Mouse (Mus musculus) left cerebral cortex, postnatal 4 days (tissue): ENCODE measurements around the gene 2010300C02Rik. TPM values are rescaled to one million over a fixed set of nuclear protein-coding genes. Genes with fewer than 3 reads are reported as not detected.
"Not testable (repeated sequence)": the region's sequence is repeated elsewhere in the genome, so short reads cannot be mapped to it uniquely, and the experiment has no call there.

ENCODE experiments used
- DNase-seq: peaks from one replicate; pipeline ENCODE4 v3.0.0-alpha.2; 2022
- intact Hi-C: fragments of 180-260 bp; cut with DNase I; formaldehyde crosslinking; loops from one replicate; pipeline ENCODE4 v1.15.1; 2025
- total RNA-seq, 2 experiments: library from RNA; stranded (reverse); gene quantifications; 2 replicates each; pipeline ENCODE4 v1.2.3; 2021

Gene 2010300C02Rik
- total RNA-seq, 2 experiments from 2014 or later = 24.8 to 30.1 TPM

- DNase-seq = no peak
- intact Hi-C loops = loop anchor here (10.0 kb wide), 2 partner anchors 898 to 1272 kb away; no protein-coding TSS in a partner anchor
Observed at GRCm38 (mm10) chr1:37632425-37632824, 87.5 kb downstream of the 2010300C02Rik start.

GRCm38 (mm10) chr1:37631456-37631855 is 88.4 kb downstream of the 2010300C02Rik start:
- intact Hi-C loops = loop anchor here (10.0 kb wide), 2 partner anchors 897 to 1273 kb away; no protein-coding TSS in a partner anchor

DNA sequence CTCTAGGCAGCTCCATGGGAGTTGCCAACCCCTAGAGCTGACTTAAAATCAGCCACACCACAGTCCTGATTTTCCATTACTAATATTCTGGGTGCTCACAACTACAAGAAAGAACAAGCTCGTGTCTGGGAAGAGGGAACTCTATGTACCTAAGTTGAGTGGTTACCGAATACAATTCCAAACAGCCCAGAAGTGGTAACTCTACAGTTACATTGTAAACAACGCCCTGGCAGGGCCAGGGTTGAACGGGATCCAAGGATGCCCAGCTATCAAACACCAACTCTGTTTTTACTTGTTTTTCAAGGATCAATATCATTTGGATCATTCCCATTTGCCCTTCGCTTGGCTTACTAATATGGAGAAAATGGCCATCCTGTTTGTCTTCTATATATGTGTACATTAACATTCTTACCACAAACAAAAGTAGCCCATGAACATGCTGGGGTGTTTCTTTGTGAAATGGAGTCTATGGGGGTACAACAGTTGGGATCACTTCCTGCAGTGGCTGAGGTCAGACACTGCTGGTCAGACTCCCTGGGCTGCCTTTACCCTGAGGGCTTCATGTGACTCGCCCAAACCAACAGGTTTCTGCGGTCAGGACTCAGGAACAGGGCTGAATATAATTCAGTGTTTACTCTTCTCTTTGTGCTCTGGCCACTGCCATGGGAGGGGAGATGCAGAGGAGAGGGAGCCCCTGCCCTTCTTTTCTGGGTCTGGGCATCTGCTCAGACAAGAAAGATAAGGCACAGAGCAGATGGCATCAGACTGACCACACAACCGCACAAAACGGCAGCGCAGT is 89.3 kb downstream of the 2010300C02Rik start:
- intact Hi-C loops = loop anchor here (10.0 kb wide), 2 partner anchors 896 to 1274 kb away; no protein-coding TSS in a partner anchor
- no peak for DNase-seq

More at GRCm38 (mm10) chr1:37631456-37631855, 88.4 kb downstream of the 2010300C02Rik start:
- no peak for DNase-seq

GRCm38 (mm10) chr1:37629876-37630275 is 90.0 kb downstream of the 2010300C02Rik start:
- intact Hi-C loops = loop anchor here (10.0 kb wide), 2 partner anchors 895 to 1275 kb away; no protein-coding TSS in a partner anchor
- DNase-seq = no peak

DNA sequence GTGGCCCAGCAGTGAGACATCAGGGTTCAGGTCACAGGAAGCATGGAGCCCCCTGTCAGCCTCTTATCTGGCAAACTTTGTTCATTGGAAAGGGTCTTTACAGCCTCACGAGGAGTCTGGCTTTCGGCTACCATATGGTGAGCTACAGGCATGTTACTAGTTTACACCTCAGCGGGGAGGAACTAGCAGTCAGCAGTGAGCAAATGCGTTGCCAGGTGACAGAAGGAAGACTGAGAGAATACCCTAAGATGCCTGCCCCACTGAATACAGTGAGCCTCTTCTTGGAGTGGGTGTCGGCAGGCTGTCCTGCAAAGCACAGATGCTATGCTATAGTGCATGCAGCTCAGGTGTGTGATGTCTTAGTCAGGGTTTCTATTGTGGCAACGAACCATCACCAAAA is 91.1 kb downstream of the 2010300C02Rik start:
- peak; percentile 46 for DNase-seq
- intact Hi-C loops = no loop called here

- intact Hi-C loops = no loop called here
- DNase-seq = no peak
Observed at GRCm38 (mm10) chr1:37624185-37624584, 95.7 kb downstream of the 2010300C02Rik start.

GRCm38 (mm10) chr1:37622049-37622448 is 97.8 kb downstream of the 2010300C02Rik start:
- no peak for DNase-seq
- intact Hi-C loops = no loop called here

DNA sequence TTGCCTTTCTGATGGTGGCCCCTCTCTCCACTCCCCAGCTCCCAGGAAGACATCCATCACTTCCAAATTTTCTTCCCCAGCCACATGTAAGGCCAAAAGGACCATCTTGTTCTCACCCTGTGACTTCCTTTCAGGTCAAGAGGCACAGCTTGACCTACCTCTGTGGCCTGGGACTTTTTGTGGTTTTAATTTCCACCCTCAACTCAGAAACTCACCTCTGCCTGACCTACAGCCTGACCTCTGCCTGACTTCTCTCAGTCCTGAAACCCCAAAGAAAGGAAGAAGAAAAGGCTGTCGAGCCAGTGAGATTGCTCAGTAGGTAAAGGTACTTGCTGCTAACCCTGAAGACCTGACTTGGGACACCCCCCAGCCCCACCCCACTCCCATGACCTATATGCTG is 100.3 kb downstream of the 2010300C02Rik start:
- intact Hi-C loops = no loop called here
- DNase-seq = no peak

- intact Hi-C loops = no loop called here
- DNase-seq = no peak
Observed at GRCm38 (mm10) chr1:37617047-37617446, 102.8 kb downstream of the 2010300C02Rik start.

GRCm38 (mm10) chr1:37616569-37616968 is 103.3 kb downstream of the 2010300C02Rik start:
- no peak for DNase-seq
- intact Hi-C loops = no loop called here

- intact Hi-C loops = no loop called here
- no peak for DNase-seq
Observed at GRCm38 (mm10) chr1:37615290-37616040, 104.4 kb downstream of the 2010300C02Rik start.

- no peak for DNase-seq
- intact Hi-C loops = no loop called here
Observed at GRCm38 (mm10) chr1:37614836-37615235, 105.0 kb downstream of the 2010300C02Rik start.

DNA sequence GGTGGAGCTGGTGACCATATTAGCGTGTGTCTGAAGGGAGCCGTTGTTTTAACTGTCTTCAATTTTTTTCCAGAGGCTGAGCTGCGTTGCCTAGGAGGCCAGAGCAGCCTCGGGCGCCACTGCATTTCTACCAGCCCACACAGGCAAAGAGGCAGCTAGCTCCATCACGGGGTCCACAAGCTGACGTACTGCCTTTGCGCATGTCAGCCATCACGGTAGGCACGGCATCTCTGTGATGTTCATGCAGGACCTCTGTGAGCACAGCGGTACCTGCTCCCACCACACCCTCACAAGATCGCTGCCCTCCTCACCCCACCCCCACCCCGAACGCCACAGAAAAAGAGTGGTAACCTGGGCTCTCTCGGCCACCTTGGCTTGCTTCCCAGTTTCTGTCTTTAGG is 105.8 kb downstream of the 2010300C02Rik start:
- intact Hi-C loops = no loop called here
- no peak for DNase-seq

- DNase-seq = no peak
- intact Hi-C loops = no loop called here
Observed at GRCm38 (mm10) chr1:37611032-37611431, 108.9 kb downstream of the 2010300C02Rik start.

GRCm38 (mm10) chr1:37610242-37610641 is 109.6 kb downstream of the 2010300C02Rik start:
- intact Hi-C loops = no loop called here
- DNase-seq = no peak

DNA sequence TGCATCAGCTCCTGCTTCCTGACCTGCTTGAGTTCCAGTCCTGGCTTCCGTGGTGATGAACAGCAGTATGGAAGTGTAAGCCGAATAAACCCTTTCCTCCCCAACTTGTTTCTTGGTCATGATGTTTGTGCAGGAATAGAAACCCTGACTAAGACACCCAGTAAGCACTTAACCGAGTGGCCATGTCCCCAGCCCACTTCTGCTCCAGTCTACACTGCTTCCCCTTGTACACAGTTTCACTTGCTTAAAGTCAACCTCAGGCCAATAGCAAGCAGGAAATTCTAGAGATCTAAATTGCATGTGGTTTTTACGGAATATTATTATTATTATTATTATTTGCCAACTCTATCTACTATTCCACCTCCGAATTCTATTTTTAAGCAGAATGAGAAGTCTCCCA is 114.2 kb downstream of the 2010300C02Rik start:
- DNase-seq, intact Hi-C loops: not testable (repeated sequence)

- intact Hi-C loops = no loop called here
- no peak for DNase-seq
Observed at GRCm38 (mm10) chr1:37603206-37603605, 116.7 kb downstream of the 2010300C02Rik start.

DNA sequence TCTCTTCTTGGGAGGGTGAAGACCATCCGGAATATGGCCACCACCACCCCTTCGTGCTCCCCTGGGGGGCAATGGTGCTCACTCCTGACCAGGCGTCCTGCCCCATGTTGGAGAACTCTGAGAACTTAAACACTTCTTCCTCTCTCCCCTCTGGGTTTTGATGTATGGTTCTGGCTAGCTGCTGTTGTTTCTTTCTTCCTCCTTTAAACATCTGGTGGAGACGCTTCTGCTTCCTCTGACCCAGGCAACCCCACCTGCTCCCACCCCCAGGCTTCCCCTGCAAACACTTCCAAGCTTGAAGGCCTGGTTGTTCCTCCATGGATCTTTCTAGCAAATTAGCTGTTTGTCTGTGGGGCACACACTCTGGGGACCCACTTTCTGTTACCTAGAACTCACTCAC is 117.6 kb downstream of the 2010300C02Rik start:
- intact Hi-C loops = no loop called here
- DNase-seq = no peak

DNA sequence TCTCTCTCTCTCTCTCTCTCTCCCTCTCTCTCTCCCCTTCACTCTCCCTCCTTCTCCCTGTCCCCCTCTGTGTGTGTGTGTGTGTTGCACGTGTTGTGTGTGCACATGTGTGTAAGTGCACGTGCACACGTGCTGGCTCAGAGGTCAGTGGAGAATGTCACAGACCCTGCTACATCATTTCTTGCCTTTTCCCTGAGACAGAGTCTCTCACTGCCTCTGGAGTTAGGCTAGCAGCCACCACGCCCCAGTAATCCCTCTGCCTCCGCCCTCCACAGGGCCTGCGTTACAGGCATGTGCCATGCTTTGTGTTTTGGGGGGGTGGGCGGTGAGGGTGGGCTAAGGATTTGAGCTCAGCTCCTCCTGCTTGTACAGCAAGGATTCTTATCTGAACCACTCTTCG is 118.4 kb downstream of the 2010300C02Rik start:
- intact Hi-C loops = no loop called here
- DNase-seq = no peak

- intact Hi-C loops = no loop called here
- no peak for DNase-seq
Observed at GRCm38 (mm10) chr1:37600640-37601175, 119.2 kb downstream of the 2010300C02Rik start.

DNA sequence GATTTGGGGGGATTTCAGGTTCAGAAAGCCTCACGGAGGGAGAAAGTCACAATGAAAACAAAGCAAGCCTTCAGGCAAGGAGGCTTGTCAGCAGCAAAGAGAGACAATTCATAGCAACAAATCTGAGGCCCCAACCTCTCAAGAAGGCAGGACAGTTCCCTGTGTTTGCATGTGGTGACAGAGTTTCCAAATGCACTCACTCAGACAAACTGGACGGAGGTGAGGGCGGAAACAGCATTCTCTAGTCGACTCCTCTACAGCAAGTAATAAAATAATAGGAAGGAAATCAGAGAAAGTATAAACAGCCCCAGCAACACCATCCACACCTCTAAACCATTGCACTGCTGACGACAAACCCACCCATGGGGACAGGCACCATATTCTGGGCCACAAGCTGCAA is 120.9 kb downstream of the 2010300C02Rik start:
- intact Hi-C loops = no loop called here
- no peak for DNase-seq
